Mouse (Mus musculus): ENCODE data around the gene Gm48551. TPM values are rescaled to one million over a fixed set of nuclear protein-coding genes. Genes with fewer than 3 reads are reported as not detected.

The Gm48551 gene
- polyA plus RNA-seq, 1 experiment: 5.8 TPM

- Histone ChIP-seq H3K27ac (ENCODE audit: insufficient read depth, low read length) (no peak overlapping the region), H3K4me3 (ENCODE audit: insufficient read depth, low read length) (no peak overlapping the region), H3K4me1 (ENCODE audit: control insufficient read depth, insufficient read depth, low read length) (peaks cover 17% of the 10 kb centered on the region)
- no peak for TF ChIP-seq CTCF (IDR thresholded peaks at IDR 0.05; ENCODE audit: extremely low read depth, insufficient read depth, low read length)
- no peak for TF ChIP-seq POLR2A (IDR thresholded peaks at IDR 0.05; ENCODE audit: extremely low read depth, insufficient read depth, low read length)
These were observed 34.2 kb downstream of the Gm48551 start for GRCm38 (mm10) chr10:81418216-81419070.

- no peak for TF ChIP-seq POLR2A (IDR thresholded peaks at IDR 0.05; ENCODE audit: extremely low read depth, insufficient read depth, low read length)
- TF ChIP-seq CTCF (IDR thresholded peaks at IDR 0.05; ENCODE audit: extremely low read depth, insufficient read depth, low read length): no peak
- Histone ChIP-seq H3K4me1 (ENCODE audit: control insufficient read depth, insufficient read depth, low read length) (peaks cover 12% of the 10 kb centered on the region), H3K27ac (ENCODE audit: insufficient read depth, low read length) (no peak overlapping the region), H3K4me3 (ENCODE audit: insufficient read depth, low read length) (no peak overlapping the region)
These were observed 35.1 kb downstream of the Gm48551 start for GRCm38 (mm10) chr10:81419111-81419928.

GRCm38 (mm10) chr10:81420191-81420767 is 36.0 kb downstream of the Gm48551 start:
- no peak for TF ChIP-seq CTCF (IDR thresholded peaks at IDR 0.05; ENCODE audit: extremely low read depth, insufficient read depth, low read length)
- no peak overlapping the region for H3K27ac ChIP-seq (ENCODE audit: insufficient read depth, low read length)
- peaks cover 12% of the 10 kb centered on the region for H3K4me1 ChIP-seq (ENCODE audit: control insufficient read depth, insufficient read depth, low read length)

GRCm38 (mm10) chr10:81421041-81421796 is 37.0 kb downstream of the Gm48551 start:
- H3K4me1 ChIP-seq (ENCODE audit: control insufficient read depth, insufficient read depth, low read length): peaks cover 7% of the 10 kb centered on the region; the same call in 1 of the 2 replicates
- no peak for TF ChIP-seq CTCF (IDR thresholded peaks at IDR 0.05; ENCODE audit: extremely low read depth, insufficient read depth, low read length)
- no peak for TF ChIP-seq POLR2A (IDR thresholded peaks at IDR 0.05; ENCODE audit: extremely low read depth, insufficient read depth, low read length)
- H3K4me3 ChIP-seq (ENCODE audit: insufficient read depth, low read length): no peak overlapping the region
- H3K27ac ChIP-seq (ENCODE audit: insufficient read depth, low read length): no peak overlapping the region

More at GRCm38 (mm10) chr10:81420191-81420767, 36.0 kb downstream of the Gm48551 start:
- H3K4me3 ChIP-seq (ENCODE audit: insufficient read depth, low read length): no peak overlapping the region

- Histone ChIP-seq H3K4me1 (ENCODE audit: control insufficient read depth, insufficient read depth, low read length) (peaks cover 7% of the 10 kb centered on the region; the same call in 1 of the 2 replicates), H3K4me3 (ENCODE audit: insufficient read depth, low read length) (no peak overlapping the region), H3K27ac (ENCODE audit: insufficient read depth, low read length) (no peak overlapping the region)
- TF ChIP-seq CTCF (IDR thresholded peaks at IDR 0.05; ENCODE audit: extremely low read depth, insufficient read depth, low read length): no peak
- TF ChIP-seq POLR2A (IDR thresholded peaks at IDR 0.05; ENCODE audit: extremely low read depth, insufficient read depth, low read length): no peak
These were observed 37.5 kb downstream of the Gm48551 start for GRCm38 (mm10) chr10:81421797-81422100.

GRCm38 (mm10) chr10:81422191-81422590 is 37.9 kb downstream of the Gm48551 start:
- Histone ChIP-seq H3K4me3 (ENCODE audit: insufficient read depth, low read length) (no peak overlapping the region), H3K4me1 (ENCODE audit: control insufficient read depth, insufficient read depth, low read length) (peaks cover 7% of the 10 kb centered on the region; the same call in 1 of the 2 replicates), H3K27ac (ENCODE audit: insufficient read depth, low read length) (no peak overlapping the region)
- TF ChIP-seq CTCF (IDR thresholded peaks at IDR 0.05; ENCODE audit: extremely low read depth, insufficient read depth, low read length): no peak
- TF ChIP-seq POLR2A (IDR thresholded peaks at IDR 0.05; ENCODE audit: extremely low read depth, insufficient read depth, low read length): no peak

GRCm38 (mm10) chr10:81422661-81423217 is 38.5 kb downstream of the Gm48551 start:
- Histone ChIP-seq H3K4me1 (ENCODE audit: control insufficient read depth, insufficient read depth, low read length) (peaks cover 9% of the 10 kb centered on the region; the same call in 1 of the 2 replicates), H3K4me3 (ENCODE audit: insufficient read depth, low read length) (no peak overlapping the region), H3K27ac (ENCODE audit: insufficient read depth, low read length) (no peak overlapping the region)
- TF ChIP-seq POLR2A (IDR thresholded peaks at IDR 0.05; ENCODE audit: extremely low read depth, insufficient read depth, low read length): no peak
- no peak for TF ChIP-seq CTCF (IDR thresholded peaks at IDR 0.05; ENCODE audit: extremely low read depth, insufficient read depth, low read length)

GRCm38 (mm10) chr10:81423476-81424245 is 39.4 kb downstream of the Gm48551 start:
- H3K4me1 ChIP-seq (ENCODE audit: control insufficient read depth, insufficient read depth, low read length): peaks cover 8% of the 10 kb centered on the region; the same call in 1 of the 2 replicates
- no peak overlapping the region for H3K4me3 ChIP-seq (ENCODE audit: insufficient read depth, low read length)
- no peak overlapping the region for H3K27ac ChIP-seq (ENCODE audit: insufficient read depth, low read length)

More at GRCm38 (mm10) chr10:81423476-81424245, 39.4 kb downstream of the Gm48551 start:
- TF ChIP-seq POLR2A (IDR thresholded peaks at IDR 0.05; ENCODE audit: extremely low read depth, insufficient read depth, low read length) (no peak), CTCF (IDR thresholded peaks at IDR 0.05; ENCODE audit: extremely low read depth, insufficient read depth, low read length) (no peak)
